Mouse (Mus musculus) liver, embryonic 12.5 days (tissue): ENCODE data around the gene Agpat3. TPM values are rescaled to one million over a fixed set of nuclear protein-coding genes. Genes with fewer than 3 reads are reported as not detected.

ENCODE experiments used
- ATAC-seq: fragments of 200-750 bp; cut with Nextera tagmentation; 2 replicates; pipeline ENCODE4 v1.8.0; 2017; ENCODE audit warnings: moderate number of reproducible peaks, mild to moderate bottlenecking, moderate library complexity
- H3K27ac ChIP-seq: fragments of 300-500 bp; sonication (generic); 2 replicates; pipeline ENCODE4 v1.5.1; 2016; ENCODE audit warnings: mild to moderate bottlenecking
- H3K27me3 ChIP-seq: fragments of 300-500 bp; sonication (generic); replicated peaks from 2 replicates; pipeline ENCODE4 v1.6.1; 2016; ENCODE audit warnings: mild to moderate bottlenecking, moderate library complexity
- H3K36me3 ChIP-seq: fragments of 300-500 bp; sonication (generic); 2 replicates; pipeline ENCODE4 v1.6.1; 2016; ENCODE audit warnings: mild to moderate bottlenecking, moderate library complexity
- H3K4me1 ChIP-seq: fragments of 300-500 bp; sonication (generic); 2 replicates; pipeline ENCODE4 v1.6.1; 2016
- H3K4me2 ChIP-seq: fragments of 300-500 bp; sonication (generic); 2 replicates; pipeline ENCODE4 v1.6.1; 2016; ENCODE audit warnings: mild to moderate bottlenecking, moderate library complexity
- H3K4me3 ChIP-seq: fragments of 300-500 bp; sonication (generic); 2 replicates; pipeline ENCODE4 v1.5.1; 2016; ENCODE audit warnings: mild to moderate bottlenecking, moderate library complexity
- H3K9ac ChIP-seq: fragments of 300-500 bp; sonication (generic); 2 replicates; pipeline ENCODE4 v1.6.1; 2016; ENCODE audit warnings: mild to moderate bottlenecking, moderate library complexity
- H3K9me3 ChIP-seq: fragments of 300-500 bp; sonication (generic); replicated peaks from 2 replicates; pipeline ENCODE4 v1.6.1; 2016; ENCODE audit warnings: mild to moderate bottlenecking, moderate library complexity
- WGBS: fragments of 180-500 bp; shearing (Covaris S2); methylation state at CpG from one replicate; pipeline ENCODE4 v1.1.7; 2016; ENCODE audit not compliant: insufficient replicate concordance; 5-methylcytosine and 5-hydroxymethylcytosine counted together
- microRNA-seq: library from miRNA; unstranded; fragments of <30 nt; microRNA quantifications from one replicate; pipeline ENCODE4, GENCODE M21; 2017
- polyA plus RNA-seq: library from polyadenylated mRNA; unstranded; fragments of >200 nt; fragmentation: Nextera tagmentation; extraction: Ambion mirVana; gene quantifications from 2 replicates; pipeline ENCODE4 v1.2.1, GENCODE M21; 2016

The Agpat3 gene
- polyA plus RNA-seq, 1 experiment from 2014 or later = 25.3 TPM

- 80% methylated on average over 1 of the region's 1 CpGs for WGBS
- H3K36me3 ChIP-seq = peaks cover 98% of the 10 kb centered on the region
- H3K9ac ChIP-seq = no peak overlapping the region
- H3K27me3 ChIP-seq = no peaks in the 10 kb centered on the region
- no peak overlapping the region for H3K4me3 ChIP-seq
- no peak for ATAC-seq
- H3K4me1 ChIP-seq = peaks cover 55% of the 10 kb centered on the region
- H3K27ac ChIP-seq = peak overlapping the region; percentile 15; the same call in 1 of the 2 replicates
- no peaks in the 10 kb centered on the region for H3K9me3 ChIP-seq
- H3K4me2 ChIP-seq = no peak overlapping the region
Observed at GRCm38 (mm10) chr10:78219528-78219927, 132.8 kb downstream of the Agpat3 start.

Small RNA genes lying within 50 kb of the gene (microRNA-seq; reads per million reads assigned to microRNA genes)
- gene Mir7659 = not detected

Other genes starting within 250 kb of the Agpat3 start
- gene D10Jhu81e, start 182.7 kb downstream of the Agpat3 start, polyA plus RNA-seq = 17.1 and 19.4 TPM in 2 replicates
- gene Pwp2, start 167.3 kb downstream of the Agpat3 start, polyA plus RNA-seq = 23.9 and 25.5 TPM in 2 replicates
- gene Trappc10, start 107.8 kb downstream of the Agpat3 start, polyA plus RNA-seq = 21.9 and 24.5 TPM in 2 replicates
- 200 and 201 TPM in 2 replicates for gene Rrp1, start 60.6 kb upstream of the Agpat3 start, polyA plus RNA-seq
- 104 and 106 TPM in 2 replicates for gene Cstb, start 73.2 kb upstream of the Agpat3 start, polyA plus RNA-seq
- gene Pdxk, start 112.5 kb upstream of the Agpat3 start, polyA plus RNA-seq = 7.8 and 8.2 TPM in 2 replicates
- gene Olfr1358, start 164.9 kb upstream of the Agpat3 start, polyA plus RNA-seq = not detected in 2 replicates
- gene Ilvbl, start 221.9 kb upstream of the Agpat3 start, polyA plus RNA-seq = 15.8 and 21.1 TPM in 2 replicates
- gene Syde1, start 239.5 kb upstream of the Agpat3 start, polyA plus RNA-seq = 3.0 and 3.1 TPM in 2 replicates